Mouse (Mus musculus) lung, embryonic 16.5 days (tissue): ENCODE measurements around the gene Elmo1. TPM values are rescaled to one million over a fixed set of nuclear protein-coding genes. Genes with fewer than 3 reads are reported as not detected.

Source experiments
- ATAC-seq: fragments of 200-750 bp; cut with Nextera tagmentation; 2 replicates; pipeline ENCODE4 v1.8.0; 2017; ENCODE audit warnings: low read depth, mild to moderate bottlenecking, moderate library complexity
- H3K27ac ChIP-seq: fragments of 300-500 bp; sonication (generic); 2 replicates; pipeline ENCODE4 v1.5.1; 2014; ENCODE audit warnings: mild to moderate bottlenecking, control low read depth, low read length
- H3K27me3 ChIP-seq: fragments of 300-500 bp; sonication (generic); 2 replicates; pipeline ENCODE4 v1.6.1; 2014; ENCODE audit warnings: low read depth, low read length, mixed read lengths; ENCODE audit not compliant: control insufficient read depth, insufficient read depth
- H3K36me3 ChIP-seq: fragments of 300-500 bp; sonication (generic); 2 replicates; pipeline ENCODE4 v1.6.1; 2014; ENCODE audit warnings: low read length; ENCODE audit not compliant: control insufficient read depth, insufficient read depth
- H3K4me1 ChIP-seq: fragments of 300-500 bp; sonication (generic); replicated peaks from 2 replicates; pipeline ENCODE4 v1.6.1; 2014; ENCODE audit warnings: low read length, mixed read lengths; ENCODE audit not compliant: control insufficient read depth, insufficient read depth
- H3K4me2 ChIP-seq: fragments of 300-500 bp; sonication (generic); 2 replicates; pipeline ENCODE4 v1.6.1; 2014; ENCODE audit warnings: low read depth, low read length, control low read depth
- H3K4me3 ChIP-seq: fragments of 300-500 bp; sonication (generic); 2 replicates; pipeline ENCODE4 v1.5.1; 2014; ENCODE audit warnings: mild to moderate bottlenecking, low read length, control low read depth
- H3K9ac ChIP-seq: fragments of 300-500 bp; sonication (generic); 2 replicates; pipeline ENCODE4 v1.6.1; 2014; ENCODE audit warnings: low read length, control low read depth
- H3K9me3 ChIP-seq: fragments of 300-500 bp; sonication (generic); 2 replicates; pipeline ENCODE4 v1.6.1; 2016; ENCODE audit warnings: low read length; ENCODE audit not compliant: control insufficient read depth
- WGBS: fragments of 180-500 bp; shearing (Covaris S2); extraction: QIAGEN DNeasy Blood & Tissue Kit; methylation state at CpG from one replicate; pipeline ENCODE4 v1.1.7; 2014; 5-methylcytosine and 5-hydroxymethylcytosine counted together
- polyA plus RNA-seq: library from polyadenylated mRNA; unstranded; fragments of >200 nt; fragmentation: Nextera tagmentation; extraction: Ambion mirVana; gene quantifications from 2 replicates; pipeline ENCODE4 v1.2.1, GENCODE M21; 2015

Gene Elmo1
- polyA plus RNA-seq, 1 experiment from 2014 or later, result 44.3 TPM

DNA sequence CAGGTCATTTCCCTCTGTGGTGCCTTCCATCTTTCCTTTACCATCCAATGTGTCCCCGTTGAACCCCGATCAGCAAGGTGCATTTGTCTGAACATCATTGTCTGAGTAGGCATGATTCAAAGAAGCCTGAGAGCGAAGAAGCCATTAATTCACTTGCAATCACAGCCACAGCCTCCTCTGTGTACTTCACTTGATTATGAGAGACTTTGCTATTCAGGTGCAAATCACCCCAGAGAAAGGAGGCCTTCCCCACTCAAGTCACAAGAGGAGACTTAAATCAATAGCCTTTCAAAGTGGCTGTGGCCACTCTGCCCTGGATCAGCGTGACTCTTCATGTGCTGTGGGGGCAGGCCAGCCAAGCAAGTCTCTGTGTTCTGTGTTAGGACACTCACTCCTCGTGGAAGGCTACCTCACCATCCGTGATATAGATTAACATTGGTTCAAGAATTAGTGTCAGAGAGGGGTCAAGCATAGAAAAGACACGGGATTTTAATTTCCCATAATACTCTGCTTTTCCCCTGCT lies 360.5 kb downstream of the Elmo1 start:
- H3K9ac ChIP-seq, result no peak overlapping the region
- H3K4me3 ChIP-seq, result no peak overlapping the region
- no peaks in the 10 kb centered on the region for H3K27me3 ChIP-seq
- no peak overlapping the region for H3K4me2 ChIP-seq
- no peak overlapping the region for H3K27ac ChIP-seq
- peaks cover 2% of the 10 kb centered on the region; the same call in 1 of the 2 replicates for H3K36me3 ChIP-seq
- whole genome bisulfite sequencing, result 80% methylated on average over 7 of the region's 7 CpGs
- H3K4me1 ChIP-seq, result no peaks in the 10 kb centered on the region
- no peaks in the 10 kb centered on the region for H3K9me3 ChIP-seq
- no peak for ATAC-seq

DNA sequence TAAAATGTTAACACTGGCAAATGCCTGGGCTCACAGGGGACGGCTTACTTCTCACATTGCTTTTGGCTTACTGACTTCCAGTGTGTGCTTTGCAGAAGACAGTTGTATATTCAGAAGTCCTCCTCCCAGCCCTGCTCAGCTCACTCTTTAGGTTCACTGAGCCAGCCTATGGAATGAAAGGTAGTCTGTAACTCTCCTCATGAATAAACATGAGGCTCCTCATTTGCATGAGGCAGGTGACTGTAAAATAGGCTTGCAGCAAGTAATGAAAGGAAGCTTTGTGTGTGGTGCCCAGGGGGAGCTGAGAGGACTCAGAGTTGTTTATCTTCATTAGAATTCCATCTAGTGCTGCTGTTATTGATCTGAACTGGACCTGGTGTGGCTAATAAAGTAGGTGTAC lies 364.0 kb downstream of the Elmo1 start:
- Histone ChIP-seq H3K27ac (no peak overlapping the region), H3K4me3 (no peak overlapping the region), H3K9me3 (no peaks in the 10 kb centered on the region), H3K36me3 (peaks cover 2% of the 10 kb centered on the region; the same call in 1 of the 2 replicates), H3K4me2 (no peak overlapping the region), H3K9ac (no peak overlapping the region), H3K4me1 (no peaks in the 10 kb centered on the region), H3K27me3 (no peaks in the 10 kb centered on the region)
- 88% methylated on average over 1 of the region's 1 CpGs for WGBS
- no peak for ATAC-seq

DNA sequence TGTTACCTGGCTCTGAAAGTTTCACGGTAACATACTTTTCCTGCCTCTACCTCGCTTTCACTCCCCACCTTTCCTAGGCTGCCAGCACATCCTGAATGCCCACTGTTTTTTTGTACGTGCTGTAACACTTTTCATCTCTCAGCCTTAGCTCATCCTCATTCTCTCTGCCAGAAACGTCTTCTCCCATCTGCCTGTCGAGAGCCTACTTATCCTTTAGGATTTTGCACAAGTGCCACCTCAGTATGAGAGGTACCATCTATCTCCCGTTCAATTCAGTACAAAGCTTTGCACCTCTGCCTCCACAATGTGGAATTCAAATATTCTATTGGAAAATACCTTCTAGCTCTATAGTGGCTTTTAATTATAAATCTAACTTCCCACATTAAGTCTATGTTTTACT lies 369.7 kb downstream of the Elmo1 start:
- no peak for ATAC-seq
- Histone ChIP-seq H3K4me2 (no peak overlapping the region), H3K4me1 (no peaks in the 10 kb centered on the region), H3K36me3 (no peaks in the 10 kb centered on the region), H3K9ac (no peak overlapping the region), H3K4me3 (no peak overlapping the region), H3K27ac (no peak overlapping the region), H3K27me3 (no peaks in the 10 kb centered on the region), H3K9me3 (no peaks in the 10 kb centered on the region)
- 83% methylated on average over 6 of the region's 6 CpGs for WGBS

DNA sequence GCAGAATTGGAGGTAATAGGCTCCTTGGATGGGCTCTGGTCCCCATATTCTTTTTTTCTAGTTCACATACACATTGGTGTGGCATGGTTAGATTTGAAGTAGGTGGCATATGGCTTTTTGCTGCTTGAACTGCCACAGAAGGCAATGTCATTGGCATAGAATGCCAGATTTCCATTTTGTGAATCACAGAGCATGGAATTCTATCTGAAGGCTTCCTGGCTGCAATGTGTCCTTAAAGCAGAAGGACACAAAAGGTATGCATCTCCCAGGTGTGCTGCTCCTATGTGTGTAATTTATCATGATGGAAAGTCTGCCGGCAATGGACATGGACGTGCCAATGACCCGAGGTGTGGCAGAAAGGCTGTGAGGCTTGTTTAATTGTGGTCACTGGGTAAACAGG lies 371.2 kb downstream of the Elmo1 start:
- Histone ChIP-seq H3K4me1 (no peaks in the 10 kb centered on the region), H3K9ac (no peak overlapping the region), H3K27ac (no peak overlapping the region), H3K36me3 (no peaks in the 10 kb centered on the region), H3K9me3 (no peaks in the 10 kb centered on the region), H3K27me3 (no peaks in the 10 kb centered on the region), H3K4me2 (no peak overlapping the region), H3K4me3 (no peak overlapping the region)
- no peak for ATAC-seq
- WGBS, result 74% methylated on average over 3 of the region's 3 CpGs

DNA sequence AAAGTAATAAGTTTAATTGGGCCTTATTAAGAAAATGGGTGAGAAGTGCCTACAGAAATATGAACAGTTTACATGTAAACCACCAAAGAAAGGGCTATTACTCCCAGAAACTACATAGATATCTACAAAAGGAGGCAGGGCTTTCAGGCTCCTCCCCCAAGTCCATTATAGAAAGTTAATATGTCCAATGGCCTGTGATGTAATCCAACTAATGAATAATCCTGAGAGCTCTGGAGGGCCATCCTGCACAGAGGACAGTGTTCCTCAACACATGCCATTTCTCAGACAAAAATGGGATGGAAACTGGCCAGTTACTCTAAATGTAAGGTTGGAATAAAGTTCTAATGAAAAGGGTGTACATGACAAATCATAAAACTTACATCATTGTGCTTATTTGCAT lies 373.8 kb downstream of the Elmo1 start:
- H3K9me3 ChIP-seq, result no peaks in the 10 kb centered on the region
- no peak overlapping the region for H3K27ac ChIP-seq
- no peak overlapping the region for H3K4me2 ChIP-seq
- H3K4me3 ChIP-seq, result no peak overlapping the region
- ATAC-seq, result no peak
- no peaks in the 10 kb centered on the region for H3K27me3 ChIP-seq
- H3K36me3 ChIP-seq, result no peaks in the 10 kb centered on the region
- no peak overlapping the region for H3K9ac ChIP-seq
- no peaks in the 10 kb centered on the region for H3K4me1 ChIP-seq

DNA sequence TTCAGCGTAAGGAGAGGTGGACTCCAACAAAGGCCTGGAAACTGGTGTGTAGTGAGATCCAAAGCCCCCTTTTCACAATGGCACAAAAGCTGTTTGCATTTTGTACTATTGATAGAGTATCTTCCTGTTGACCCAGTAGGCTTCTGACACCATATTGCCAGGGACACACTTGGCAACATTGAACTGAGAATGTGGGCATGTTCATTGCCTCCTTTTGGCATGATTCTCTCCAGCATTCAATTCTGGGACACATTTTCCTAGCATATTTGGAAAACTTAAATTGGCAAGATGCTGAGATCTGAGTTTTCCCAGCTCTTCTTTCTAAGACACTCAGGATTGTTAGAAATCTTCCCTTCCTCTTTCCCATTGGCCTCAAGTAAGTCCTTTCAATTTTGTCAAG lies 377.0 kb downstream of the Elmo1 start:
- ATAC-seq, result no peak
- no peaks in the 10 kb centered on the region for H3K4me1 ChIP-seq
- H3K4me2 ChIP-seq, result no peak overlapping the region
- H3K9ac ChIP-seq, result no peak overlapping the region
- H3K36me3 ChIP-seq, result no peaks in the 10 kb centered on the region
- WGBS, result 96% methylated on average over 1 of the region's 1 CpGs
- H3K4me3 ChIP-seq, result no peak overlapping the region
- H3K27me3 ChIP-seq, result no peaks in the 10 kb centered on the region
- no peak overlapping the region for H3K27ac ChIP-seq
- no peaks in the 10 kb centered on the region for H3K9me3 ChIP-seq

DNA sequence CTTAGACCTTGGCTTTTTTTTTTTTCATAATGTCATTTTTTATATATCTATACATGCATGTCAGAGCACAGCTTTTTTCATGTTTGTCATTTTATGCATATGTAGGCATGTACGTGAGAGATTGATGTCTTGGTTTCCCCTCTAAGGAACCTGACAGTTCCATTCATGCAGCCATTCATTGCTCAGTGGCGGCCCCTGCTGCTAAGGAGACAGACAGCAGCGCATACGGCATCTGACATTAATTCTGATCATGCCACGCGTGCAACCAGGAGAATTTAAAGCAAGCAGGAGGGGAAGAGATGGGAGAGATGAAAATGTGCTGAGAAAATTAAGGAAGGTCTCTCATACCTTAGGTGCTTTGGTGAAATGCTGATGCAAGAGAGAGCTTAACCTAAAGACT lies 381.3 kb downstream of the Elmo1 start:
- no peak overlapping the region for H3K4me3 ChIP-seq
- no peaks in the 10 kb centered on the region for H3K9me3 ChIP-seq
- no peak overlapping the region for H3K27ac ChIP-seq
- no peaks in the 10 kb centered on the region for H3K4me1 ChIP-seq
- WGBS, result 21% methylated on average over 6 of the region's 6 CpGs
- no peak for ATAC-seq
- H3K9ac ChIP-seq, result no peak overlapping the region
- no peaks in the 10 kb centered on the region for H3K36me3 ChIP-seq
- H3K4me2 ChIP-seq, result no peak overlapping the region
- no peaks in the 10 kb centered on the region for H3K27me3 ChIP-seq

DNA sequence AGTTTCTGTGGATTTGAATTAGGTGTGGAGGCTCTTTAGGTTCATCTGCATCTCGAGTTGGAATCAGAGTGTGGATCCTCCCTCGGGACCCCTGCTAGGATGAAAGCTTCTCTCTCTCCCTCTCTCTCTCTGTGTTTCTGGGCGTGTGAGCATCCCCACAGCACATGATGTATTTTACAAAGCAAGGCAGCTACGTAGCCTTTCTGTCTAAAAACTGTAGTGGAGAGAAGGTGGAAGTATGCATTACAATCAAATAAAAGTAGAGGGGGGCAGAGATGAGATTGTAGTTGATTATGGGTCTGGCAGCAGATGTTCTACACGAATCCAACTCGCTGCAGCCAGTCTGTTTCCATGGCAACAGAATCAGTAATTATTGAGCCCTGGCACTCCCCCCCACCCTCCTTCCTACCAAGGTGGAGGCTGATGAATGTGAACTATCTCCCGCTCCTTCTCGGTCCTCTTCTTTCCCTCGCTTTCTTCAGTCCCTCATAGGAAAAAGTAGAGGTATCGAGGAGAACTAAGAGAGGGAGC lies 382.0 kb downstream of the Elmo1 start:
- 59% methylated on average over 10 of the region's 10 CpGs for WGBS
- H3K4me2 ChIP-seq, result no peak overlapping the region
- no peaks in the 10 kb centered on the region for H3K27me3 ChIP-seq
- no peaks in the 10 kb centered on the region for H3K4me1 ChIP-seq
- no peak overlapping the region for H3K9ac ChIP-seq
- no peak for ATAC-seq
- no peak overlapping the region for H3K27ac ChIP-seq
- H3K4me3 ChIP-seq, result no peak overlapping the region
- H3K9me3 ChIP-seq, result no peaks in the 10 kb centered on the region
- H3K36me3 ChIP-seq, result no peaks in the 10 kb centered on the region

DNA sequence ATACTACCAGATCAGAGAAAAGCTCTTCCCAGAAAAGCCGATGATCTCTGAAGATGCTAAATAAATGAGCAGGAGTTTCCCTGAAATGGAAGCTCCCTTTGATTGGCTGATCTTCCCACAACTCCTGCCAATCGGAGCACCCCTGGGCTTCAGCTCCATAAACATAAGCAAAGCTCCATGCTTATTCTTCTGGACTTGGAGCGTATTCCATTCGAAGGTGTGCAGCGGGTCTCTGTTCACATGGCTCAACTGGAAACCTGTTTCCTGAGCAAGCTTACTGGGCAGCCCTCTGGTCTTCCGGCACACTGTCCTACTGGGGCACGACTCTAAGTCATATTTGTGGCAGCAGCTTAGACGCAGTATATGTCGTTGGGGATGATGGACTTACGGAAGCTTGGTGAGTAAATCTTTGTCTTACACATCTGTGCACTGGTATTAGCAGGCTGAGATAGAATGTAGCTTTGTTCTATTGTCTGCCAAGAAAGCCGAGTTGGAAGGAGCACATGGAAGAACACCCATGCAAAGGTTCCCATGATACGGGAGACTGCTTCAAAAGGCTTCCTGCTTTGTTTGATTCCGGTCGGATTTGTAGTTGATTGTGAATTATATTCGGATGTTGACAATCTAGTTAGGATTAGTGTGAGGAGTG lies 382.6 kb downstream of the Elmo1 start:
- Histone ChIP-seq H3K27ac (no peak overlapping the region), H3K4me3 (no peak overlapping the region), H3K27me3 (no peaks in the 10 kb centered on the region), H3K36me3 (no peaks in the 10 kb centered on the region), H3K4me2 (no peak overlapping the region), H3K4me1 (no peaks in the 10 kb centered on the region), H3K9me3 (no peaks in the 10 kb centered on the region), H3K9ac (no peak overlapping the region)
- WGBS, result 77% methylated on average over 15 of the region's 15 CpGs
- no peak for ATAC-seq
